Mouse (Mus musculus) cerebellum, adult 9-11 months (tissue): Measurements from ENCODE around the gene Satb2.

Experiments used
- DNase-seq: peaks from one replicate; pipeline ENCODE4 v3.0.0; 2022

The Satb2 gene

DNA sequence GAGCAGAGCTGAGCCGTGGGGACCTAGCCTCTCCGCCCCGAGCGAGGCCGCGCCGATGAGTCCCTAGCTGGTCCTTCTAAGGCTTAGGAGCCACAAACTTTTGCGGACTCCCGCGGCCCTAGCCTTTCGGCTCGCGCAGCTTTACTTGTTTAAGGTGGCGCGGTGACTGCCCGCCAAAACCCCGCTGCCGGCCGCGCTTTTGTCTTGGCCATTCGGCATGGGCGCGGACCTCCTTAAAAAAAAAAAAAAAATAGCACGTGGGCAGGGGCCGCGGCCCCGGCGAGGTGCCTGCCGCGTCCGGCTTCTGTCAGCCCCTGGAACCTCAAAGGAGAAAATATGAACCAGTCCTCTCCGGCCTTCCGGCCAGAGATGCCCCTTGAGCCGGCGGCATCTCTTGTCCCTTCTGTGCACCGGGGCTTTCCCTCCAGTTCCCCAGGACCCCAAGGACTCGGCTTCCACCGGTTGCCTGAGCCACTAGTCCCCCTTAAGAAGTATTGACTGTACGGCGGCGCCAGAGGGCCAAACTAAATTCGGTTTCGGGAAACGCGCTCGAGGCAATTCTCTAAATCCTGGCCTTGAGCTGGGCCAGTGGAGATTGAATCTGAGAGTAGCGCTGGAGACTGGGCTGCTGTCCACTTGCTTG is 5.4 kb downstream of the Satb2 start:
- peak; percentile 90 for DNase-seq

DNA sequence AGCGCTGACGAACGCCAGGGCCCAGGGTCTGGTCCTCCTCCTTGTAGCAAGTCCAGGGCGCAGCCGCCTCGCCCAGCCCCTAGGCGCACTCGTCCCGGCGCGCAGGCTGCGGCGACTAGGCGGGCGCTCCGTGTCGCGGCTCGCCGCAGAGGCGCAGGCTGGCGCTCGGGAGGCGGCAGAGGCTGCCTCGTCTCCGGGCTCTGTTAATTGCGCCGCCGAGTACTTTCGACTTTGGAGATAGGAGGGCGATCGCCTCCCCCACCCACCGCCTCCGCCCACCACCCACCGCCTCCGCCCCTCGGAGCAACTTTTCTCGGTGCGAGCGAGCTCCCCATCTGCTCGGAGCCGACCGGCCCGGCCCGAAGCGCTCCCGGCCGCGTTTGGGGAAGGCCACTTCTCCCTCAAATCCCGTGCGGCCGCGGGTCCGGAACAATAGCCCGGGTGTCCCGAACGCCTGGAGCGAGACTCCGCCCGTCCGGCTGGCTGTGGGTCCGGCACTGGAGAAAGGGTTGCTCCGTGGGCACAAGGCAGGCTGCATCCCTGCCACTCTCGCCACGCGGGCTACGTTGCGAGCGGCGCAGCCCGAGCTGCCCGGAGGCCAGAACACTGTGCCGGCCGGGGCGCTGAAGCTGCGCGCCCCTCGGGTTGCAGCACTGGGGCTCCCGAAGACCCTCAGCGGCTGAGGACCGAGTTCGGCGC is 6.0 kb downstream of the Satb2 start:
- peak; percentile 34 for DNase-seq

- DNase-seq = no peak
Observed at GRCm38 (mm10) chr1:56971942-56972250, 6.6 kb downstream of the Satb2 start.

DNA sequence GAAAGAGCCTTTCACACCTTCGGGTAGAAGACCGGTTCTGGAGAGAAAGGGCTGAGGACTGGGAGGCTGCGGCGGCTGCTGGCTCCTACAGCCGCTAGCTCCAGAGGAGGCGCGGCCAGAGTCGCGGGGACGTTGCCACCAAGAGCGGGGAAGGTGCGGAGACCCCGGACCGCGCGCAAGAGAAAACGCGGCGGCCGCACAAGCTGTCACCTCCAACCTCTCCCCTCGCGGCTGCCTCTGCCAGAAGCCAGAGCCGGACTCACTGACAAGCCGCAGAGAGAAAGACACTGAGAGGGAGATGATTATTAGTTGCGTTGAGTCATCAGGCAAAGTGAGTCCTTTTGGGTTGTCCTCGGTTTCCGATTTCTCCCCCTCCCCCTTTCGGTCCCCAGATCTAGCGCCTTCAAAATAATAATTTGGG is 7.0 kb downstream of the Satb2 start:
- peak; percentile 14 for DNase-seq

DNA sequence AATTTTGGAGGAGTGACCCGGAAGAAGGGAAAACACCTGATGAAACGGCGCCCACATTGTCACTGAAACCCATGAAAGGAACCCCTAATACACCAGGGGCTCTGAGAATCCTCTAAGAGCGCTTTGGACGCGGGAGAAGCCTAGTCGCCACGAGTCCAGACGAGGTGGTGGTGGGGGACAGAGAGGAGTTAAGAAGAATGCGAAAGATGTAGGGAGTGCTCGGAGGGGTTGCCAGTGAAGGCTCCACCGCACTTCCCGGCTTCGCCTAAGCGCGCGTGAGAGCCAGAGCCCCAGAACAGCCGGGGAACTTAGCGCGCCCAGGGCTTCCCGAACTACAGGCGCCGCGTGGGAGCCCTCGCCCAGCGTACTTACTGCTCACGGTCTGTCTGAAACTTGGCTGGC is 7.7 kb downstream of the Satb2 start:
- DNase-seq = no peak

GRCm38 (mm10) chr1:56969364-56970360 is 8.8 kb downstream of the Satb2 start:
- no peak for DNase-seq

- DNase-seq = no peak
Observed at GRCm38 (mm10) chr1:56965879-56966579, 12.4 kb downstream of the Satb2 start.

GRCm38 (mm10) chr1:56964493-56964892 is 14.0 kb downstream of the Satb2 start:
- no peak for DNase-seq

DNA sequence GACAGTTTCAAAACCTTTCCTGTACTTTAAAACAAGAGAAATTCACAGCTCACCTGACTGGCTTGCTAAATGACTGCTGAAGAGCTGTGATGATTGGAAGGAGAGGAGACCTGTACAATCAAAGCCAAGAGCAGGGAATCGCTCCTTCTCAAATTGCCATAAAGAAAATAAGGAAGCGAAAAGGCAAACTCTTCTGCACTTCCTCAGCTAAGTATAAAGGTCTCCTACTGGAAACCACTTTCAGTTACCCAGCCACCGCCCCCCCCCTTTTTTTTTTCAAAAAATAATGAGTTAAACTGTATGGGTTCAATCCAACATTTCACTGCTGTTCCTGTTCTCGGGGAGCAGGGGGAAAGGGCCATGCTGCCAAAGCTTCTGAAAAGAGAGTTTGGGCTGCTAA is 15.2 kb downstream of the Satb2 start:
- DNase-seq = no peak

- DNase-seq = no peak
Observed at GRCm38 (mm10) chr1:56958996-56959395, 19.5 kb downstream of the Satb2 start.

DNA sequence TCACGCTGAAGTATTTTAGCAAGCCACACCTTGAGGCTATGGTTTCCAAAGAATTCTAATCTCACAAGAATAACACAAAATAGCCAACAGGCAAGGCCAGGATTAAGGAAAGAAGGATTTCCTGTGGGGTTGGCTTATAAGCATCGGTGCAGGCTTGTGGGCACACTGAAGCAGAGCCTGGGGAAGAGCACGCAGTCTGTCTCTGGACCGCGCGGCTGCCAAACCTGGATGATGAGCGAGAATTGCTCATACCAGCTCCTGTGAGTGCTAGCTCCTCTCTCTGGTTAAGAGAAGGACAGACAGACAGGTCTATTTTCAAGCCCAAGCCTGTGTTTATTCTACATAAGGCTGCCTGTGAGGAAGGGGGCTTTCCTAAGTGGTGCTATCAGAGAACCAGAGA is 20.5 kb downstream of the Satb2 start:
- DNase-seq = no peak

GRCm38 (mm10) chr1:56956811-56957210 is 21.6 kb downstream of the Satb2 start:
- no peak for DNase-seq

GRCm38 (mm10) chr1:56955739-56956085 is 22.7 kb downstream of the Satb2 start:
- DNase-seq = no peak

GRCm38 (mm10) chr1:56955055-56955738 is 23.3 kb downstream of the Satb2 start:
- DNase-seq = no peak

DNA sequence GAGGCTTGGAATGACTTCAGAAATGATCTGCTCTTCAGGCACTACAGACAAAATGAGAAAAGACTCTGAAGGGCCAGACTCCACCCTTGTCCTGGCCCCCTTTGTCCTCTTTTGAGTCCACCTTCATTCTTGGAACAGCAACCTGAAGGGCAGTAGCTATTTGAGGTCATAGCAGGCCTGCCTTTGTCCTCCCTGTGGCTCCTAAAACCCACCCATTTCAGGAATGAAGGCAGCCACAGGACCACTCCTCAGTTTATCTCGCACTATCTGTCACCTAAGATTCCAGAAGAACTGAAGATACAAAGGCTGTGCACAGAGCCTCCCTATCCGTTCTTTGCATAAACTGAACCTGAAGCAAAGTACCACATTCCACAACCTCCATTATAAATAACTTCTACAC is 24.9 kb downstream of the Satb2 start:
- no peak for DNase-seq

GRCm38 (mm10) chr1:56951980-56952379 is 26.5 kb downstream of the Satb2 start:
- DNase-seq = no peak

DNA sequence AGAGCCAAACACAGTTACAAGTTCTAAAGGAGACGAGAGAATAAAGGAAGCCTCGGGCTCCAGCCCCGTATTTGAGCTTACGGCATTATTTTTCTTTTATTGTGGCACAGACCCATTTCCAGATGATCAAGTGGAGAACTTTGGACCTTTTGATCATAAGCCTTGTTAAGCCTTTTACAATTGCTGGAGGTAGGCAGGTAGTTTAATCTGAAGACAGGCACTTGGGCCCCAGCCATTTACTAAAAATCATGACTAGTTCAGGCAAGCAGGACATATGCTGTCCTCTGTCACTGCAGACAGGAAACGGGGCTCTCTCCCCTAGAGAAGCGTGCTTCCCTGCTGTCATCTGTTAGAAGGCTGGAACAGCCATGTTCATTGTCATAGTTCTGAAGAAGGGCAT is 26.9 kb downstream of the Satb2 start:
- DNase-seq = no peak

DNA sequence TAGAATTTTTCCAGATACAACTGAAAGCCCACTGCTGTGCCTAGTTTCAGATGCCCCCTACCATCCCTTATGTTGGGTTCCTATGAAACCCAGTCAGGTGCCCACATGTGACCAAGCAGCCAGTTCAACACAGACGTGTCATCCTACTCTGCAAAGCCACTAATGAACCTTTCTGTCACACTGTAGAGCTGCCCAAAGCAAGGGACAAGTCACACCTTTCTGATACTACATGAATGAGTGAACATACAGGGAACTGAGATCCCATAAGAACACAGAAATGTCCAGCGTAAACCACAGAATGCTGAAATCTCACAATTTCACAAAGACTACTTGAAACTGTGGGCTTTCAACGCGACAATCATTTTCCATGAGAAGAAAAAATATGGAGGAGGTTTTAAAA is 39.0 kb downstream of the Satb2 start:
- DNase-seq = no peak

DNA sequence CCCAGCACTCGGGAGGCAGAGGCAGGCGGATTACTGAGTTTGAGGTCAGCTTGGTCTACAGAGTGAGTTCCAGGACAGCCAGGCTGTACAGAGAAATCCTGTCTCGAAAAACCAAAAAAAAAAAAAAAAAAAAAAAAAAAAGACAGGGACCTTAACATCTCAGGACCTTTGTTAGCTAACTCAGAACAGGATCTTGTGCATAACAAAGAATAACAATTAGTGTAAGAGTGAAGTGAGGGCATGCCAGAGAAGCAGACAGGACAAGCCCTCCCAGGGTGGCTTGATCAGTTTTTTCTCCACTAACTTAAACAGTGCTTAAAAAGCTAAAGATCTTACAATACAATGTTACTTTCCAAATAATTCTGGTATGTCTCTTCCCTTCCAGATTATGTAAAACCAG is 40.0 kb downstream of the Satb2 start:
- no peak for DNase-seq

- no peak for DNase-seq
Observed at GRCm38 (mm10) chr1:56936554-56936953, 41.9 kb downstream of the Satb2 start.

- no peak for DNase-seq
Observed at GRCm38 (mm10) chr1:56933821-56934220, 44.6 kb downstream of the Satb2 start.

- no peak for DNase-seq
Observed at GRCm38 (mm10) chr1:56930096-56930495, 48.4 kb downstream of the Satb2 start.

DNA sequence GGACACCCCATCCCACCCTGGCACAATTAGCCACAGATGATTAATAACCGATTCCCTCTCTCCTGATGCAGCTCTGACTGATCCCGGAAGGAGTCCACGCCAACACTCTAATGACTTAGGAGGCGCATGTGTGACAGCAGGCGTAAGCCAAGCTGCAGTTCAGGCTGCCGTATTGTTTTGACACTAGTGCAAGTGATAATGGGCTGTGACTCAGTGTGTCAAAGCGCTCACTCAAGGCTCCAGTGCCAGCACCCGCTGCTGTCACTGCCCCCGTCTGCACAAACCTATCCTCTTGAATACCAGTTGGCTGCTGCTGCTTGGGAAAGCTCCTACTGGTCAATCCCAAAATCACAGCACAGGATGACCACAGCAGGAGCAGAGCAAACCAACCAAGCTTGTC is 49.7 kb downstream of the Satb2 start:
- no peak for DNase-seq
